Mouse (Mus musculus): ENCODE measurements at regions not wholly inside any gene's neighbourhood (a gene's known extent, or its start where the extent isn't known, plus 50 kb on each side); places are given as distances from the start of the nearest gene placed in this dataset.

DNA sequence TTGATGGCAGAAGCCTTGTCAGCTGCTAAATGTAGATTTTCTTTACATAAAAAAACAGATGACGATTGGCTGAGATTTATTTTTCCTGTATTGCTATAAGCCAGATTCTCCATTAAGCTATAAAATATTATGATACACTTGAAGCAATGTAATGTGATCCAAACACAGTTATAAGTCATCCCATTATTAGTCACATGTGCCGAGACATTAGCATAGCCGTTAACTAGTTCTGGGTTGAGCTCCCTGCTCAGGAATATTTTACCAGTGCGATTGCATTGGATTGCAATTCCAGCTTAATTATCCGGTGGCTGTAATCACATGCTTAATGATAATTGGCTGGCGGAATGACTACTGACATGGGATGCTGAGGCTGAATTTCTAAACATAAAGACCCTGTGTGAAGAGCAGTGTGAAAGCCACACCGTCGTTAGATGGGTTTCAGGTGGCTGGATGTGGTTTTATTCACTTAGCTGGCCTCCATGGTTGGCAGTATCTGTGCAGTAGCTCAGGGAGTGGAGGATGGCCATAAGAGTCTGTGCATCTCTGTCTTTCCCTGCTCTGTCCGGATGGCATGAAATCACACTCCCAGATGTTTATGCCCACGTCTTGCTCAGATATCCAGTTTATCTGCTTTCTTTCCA is 344.7 kb downstream of the Slc4a3 start:
- DNase-seq (ENCODE audit: low spot score) = no peak

GRCm38 (mm10) chr1:75895550-75895949 is 349.5 kb downstream of the Slc4a3 start:
- no peak for DNase-seq (ENCODE audit: low spot score)

GRCm38 (mm10) chr1:75901146-75901545 is 355.1 kb downstream of the Slc4a3 start:
- no peak for DNase-seq (ENCODE audit: low spot score)

DNA sequence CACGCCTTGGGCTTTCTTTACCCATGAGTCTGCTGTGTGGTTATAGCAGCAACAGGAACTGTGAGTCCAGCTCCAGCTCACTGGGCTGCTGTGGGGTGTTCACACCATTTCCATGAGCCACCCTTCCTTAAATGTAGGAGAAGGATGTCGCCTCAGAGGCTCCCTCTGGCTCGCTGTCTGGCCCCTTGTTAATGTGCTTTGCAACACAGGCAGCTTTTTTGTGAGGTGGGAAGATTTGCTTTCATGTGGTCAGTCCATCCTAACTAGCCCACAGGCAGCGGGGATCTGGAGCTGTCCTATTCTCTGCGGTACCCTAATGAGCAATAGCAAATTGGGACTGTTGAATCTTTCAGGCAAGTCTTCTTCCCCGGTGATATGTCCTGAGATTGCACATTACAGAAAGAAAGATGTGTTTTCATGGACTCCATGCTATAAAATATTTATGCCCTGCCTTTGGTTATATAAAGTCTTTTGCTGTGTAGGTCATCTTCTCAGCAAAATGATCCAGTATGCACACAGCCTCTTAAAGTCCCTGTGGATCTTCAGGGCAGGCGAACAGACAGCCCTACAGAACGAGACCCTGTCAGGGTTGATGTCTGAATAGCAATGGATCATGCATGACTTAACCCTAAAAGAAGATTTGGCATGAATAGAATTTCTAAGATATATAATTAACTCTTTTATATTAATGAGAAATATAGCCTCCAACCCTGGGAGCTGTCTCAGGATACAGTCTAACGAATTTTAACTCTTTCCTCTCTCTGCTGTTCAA is 359.8 kb downstream of the Slc4a3 start:
- no peak for DNase-seq (ENCODE audit: low spot score)

DNA sequence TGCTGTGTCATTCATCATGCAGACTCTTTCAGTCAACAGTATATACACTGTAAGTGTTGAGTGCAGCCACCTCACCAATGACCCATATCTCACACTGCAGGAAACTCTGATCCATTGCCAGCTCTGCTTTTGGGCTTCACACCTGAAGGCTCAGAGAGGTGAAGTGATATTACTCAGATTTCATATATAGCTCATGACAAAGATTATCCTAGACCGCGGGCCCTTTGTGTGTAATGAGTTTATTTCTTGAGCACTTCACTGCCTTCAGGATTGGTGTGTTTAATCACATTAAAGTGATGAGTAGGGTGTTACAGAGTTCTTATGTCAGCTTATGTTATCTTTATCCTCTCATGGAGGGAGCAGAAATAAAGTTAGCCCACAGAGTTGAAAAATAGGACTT is 369.2 kb downstream of the Slc4a3 start:
- no peak for DNase-seq (ENCODE audit: low spot score)

DNA sequence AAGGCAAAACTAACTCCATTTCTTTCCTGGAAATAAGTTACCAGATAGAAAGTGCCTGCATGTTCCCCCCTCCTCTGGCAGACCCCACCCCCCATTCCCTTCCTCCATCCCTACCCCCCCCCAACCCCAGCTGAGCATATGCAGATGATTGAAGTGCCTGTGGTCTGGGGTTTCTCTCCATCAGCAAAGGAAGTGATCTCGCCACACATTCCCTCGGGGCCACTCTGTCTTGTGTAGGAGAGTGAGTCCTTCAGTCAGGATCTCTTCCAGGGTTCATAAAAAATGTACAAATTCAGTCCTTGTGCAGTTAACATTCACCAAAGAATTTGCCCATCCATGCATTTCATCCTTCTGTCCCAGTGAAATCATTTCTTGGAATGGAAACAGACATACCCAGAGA is 370.1 kb downstream of the Slc4a3 start:
- no peak for DNase-seq (ENCODE audit: low spot score)

DNA sequence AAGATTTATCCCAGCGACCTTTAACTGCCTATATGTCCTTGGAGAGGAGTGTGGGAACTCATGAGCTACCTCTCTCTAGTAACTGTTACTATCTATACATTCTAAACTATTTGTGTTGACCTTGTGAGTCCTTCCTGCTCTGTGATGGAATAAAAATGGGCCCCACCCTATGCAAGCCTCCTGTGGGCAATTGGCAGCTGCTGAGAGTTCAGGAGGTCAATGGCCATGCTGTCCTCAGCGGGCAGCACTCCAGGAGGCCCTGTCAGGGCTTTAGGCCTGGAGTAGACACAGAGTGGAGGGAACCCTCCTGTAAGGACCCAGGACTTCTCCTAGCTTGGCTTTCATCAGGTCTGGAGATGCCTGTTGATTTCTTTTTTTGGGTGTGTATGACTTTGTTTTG is 373.1 kb downstream of the Slc4a3 start:
- DNase-seq (ENCODE audit: low spot score) = no peak

DNA sequence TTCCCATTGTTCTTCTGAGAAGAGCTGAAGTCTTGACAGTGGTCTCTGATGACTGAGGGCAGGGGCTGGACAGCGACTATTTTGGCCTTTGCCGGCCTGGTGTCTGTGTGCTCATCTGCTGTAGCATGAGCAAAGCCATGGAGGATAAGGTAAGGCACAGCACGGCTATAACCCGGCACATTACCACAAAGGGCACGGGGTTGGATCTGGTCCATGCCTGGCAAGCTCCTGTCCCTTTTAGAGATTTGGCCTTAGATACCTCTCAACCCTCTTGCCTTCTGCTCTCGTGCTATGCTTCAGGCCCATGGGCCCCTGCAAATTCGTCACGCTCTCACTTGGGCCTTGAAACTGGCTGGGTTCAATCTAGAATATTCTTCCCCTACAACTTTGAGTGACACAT is 379.0 kb downstream of the Slc4a3 start:
- DNase-seq (ENCODE audit: low spot score) = no peak

GRCm38 (mm10) chr1:75925802-75926201 is 379.7 kb downstream of the Slc4a3 start:
- DNase-seq (ENCODE audit: low spot score) = peak; percentile 77

- DNase-seq (ENCODE audit: low spot score) = no peak
Measured at GRCm38 (mm10) chr1:75931852-75932251, 385.8 kb downstream of the Slc4a3 start.

DNA sequence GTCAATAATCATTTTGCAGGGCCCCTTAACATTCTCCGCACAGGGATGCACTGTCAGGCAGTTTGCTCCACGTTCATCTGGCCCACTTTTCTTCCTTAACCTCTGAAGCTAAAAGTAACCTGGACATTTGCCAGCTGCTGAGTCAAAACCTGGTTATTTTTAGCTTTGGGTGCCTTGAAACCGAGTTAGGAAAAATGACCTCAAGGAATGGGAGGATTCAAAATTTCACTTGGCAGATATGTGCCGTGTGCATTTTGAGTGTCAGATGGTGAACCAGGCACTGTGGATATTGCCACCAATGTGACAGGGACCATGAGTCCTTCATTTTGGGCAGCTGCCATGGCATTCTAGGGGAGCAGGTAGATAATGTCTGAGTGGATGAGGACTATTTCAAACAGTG is 387.8 kb downstream of the Slc4a3 start:
- no peak for DNase-seq (ENCODE audit: low spot score)

- DNase-seq (ENCODE audit: low spot score) = peak; percentile 9
Measured at GRCm38 (mm10) chr1:75934761-75935160, 388.7 kb downstream of the Slc4a3 start.

GRCm38 (mm10) chr1:75935866-75936265 is 389.8 kb downstream of the Slc4a3 start:
- no peak for DNase-seq (ENCODE audit: low spot score)

DNA sequence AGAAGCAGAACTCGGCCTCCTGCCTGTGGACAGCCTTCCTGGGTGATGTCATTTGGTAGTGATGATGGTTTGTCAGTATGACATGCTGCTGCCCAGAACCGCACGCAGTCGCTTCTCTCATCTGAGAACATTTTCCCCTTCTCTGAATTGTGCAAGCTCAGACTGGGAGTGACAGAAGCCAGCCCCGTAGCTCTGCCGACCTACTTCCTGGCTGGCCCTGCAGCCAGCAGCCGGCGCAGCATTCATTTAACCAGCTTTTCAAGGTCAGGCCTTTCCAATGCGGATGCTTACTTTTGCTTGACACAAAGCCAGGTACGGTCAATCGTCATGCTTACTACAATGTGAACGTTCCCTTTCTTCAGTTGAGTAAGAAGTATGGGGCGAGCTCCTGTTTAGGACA is 390.5 kb downstream of the Slc4a3 start:
- DNase-seq (ENCODE audit: low spot score) = peak; percentile 5

GRCm38 (mm10) chr1:75937331-75937730 is 391.3 kb downstream of the Slc4a3 start:
- no peak for DNase-seq (ENCODE audit: low spot score)

DNA sequence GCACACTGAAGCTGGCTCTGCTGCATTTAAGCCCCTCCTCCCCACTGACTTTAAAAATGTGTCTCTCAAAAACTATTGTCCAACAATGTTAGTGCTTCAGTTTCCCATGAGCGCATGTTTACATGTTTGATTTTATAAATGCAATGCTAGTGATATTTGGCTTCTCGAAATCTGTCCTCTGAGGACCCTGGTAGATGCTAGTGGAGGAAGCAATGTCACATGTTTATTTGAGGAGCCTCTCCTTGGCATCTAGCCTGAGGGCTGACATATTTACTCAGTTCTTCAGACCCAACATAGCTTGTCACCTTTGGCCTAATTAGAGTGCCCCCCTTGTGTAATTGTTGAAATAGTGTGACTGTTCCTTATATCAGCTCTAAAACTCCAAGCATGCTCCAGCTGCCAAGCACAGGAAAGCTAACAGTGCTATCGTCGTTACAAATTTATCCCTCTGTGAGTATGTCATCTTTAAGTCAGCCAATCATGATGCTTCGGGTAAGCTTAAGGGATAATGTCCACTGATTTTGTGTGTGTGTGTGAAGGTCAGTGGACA is 400.3 kb downstream of the Slc4a3 start:
- DNase-seq (ENCODE audit: low spot score) = no peak

DNA sequence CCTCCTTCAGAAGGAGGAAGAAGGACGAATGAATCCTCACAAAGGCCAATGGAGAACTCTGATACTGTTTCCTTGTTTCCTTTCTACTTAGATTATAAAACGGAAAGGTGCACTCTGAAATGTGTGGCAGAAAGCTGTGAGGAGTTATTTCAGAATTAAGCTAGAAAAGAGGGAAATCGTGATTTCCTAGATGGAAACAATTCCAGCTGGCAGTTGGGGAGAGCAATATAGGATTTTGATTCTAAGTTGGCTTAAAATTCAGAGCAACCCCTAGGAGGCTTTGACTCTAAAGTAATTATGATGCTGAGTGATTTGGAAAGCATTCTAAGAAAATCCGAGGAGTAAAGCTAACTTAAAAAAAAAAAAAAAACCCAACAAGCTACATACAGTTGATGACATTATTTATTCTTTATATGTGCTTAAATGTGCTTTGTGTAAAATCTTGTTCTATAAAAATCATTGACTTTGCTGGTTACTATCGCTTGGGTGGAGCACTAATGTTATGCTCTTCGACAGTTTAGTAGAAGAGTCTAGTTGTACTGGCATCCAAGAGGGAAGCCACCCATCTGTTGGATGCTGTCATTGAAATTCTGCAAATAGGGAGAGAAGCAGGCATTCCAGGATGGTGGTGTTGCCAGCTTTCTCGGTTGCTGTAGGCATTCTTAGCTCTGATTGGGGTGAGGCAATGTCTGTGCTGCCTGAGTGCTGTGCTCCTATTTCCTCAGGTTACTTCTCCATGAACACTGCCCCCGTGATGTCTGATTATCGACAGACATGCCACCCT is 432.3 kb downstream of the Slc4a3 start:
- no peak for DNase-seq (ENCODE audit: low spot score)

- no peak for DNase-seq (ENCODE audit: low spot score)
Measured at GRCm38 (mm10) chr1:75983057-75983456, 437.0 kb downstream of the Slc4a3 start.

DNA sequence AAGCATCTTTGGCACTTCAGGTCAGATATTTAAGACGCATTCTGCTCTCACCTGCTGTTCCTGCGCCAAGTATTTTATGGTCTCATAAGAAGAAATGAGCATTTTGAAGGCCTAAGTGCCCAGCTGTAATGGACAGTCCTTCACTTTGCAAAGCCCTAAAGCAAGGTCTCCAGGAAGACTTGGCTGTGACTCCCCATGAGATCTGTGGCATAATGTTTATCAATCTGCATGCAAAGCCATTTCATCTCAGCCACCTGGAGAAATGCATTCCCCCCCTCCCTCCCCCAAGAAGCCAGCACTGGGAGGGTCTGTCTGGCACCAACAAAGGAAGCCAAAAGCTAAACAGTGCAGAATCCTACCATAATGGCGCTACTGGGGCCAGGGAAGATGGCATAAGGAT is 437.4 kb downstream of the Slc4a3 start:
- no peak for DNase-seq (ENCODE audit: low spot score)

DNA sequence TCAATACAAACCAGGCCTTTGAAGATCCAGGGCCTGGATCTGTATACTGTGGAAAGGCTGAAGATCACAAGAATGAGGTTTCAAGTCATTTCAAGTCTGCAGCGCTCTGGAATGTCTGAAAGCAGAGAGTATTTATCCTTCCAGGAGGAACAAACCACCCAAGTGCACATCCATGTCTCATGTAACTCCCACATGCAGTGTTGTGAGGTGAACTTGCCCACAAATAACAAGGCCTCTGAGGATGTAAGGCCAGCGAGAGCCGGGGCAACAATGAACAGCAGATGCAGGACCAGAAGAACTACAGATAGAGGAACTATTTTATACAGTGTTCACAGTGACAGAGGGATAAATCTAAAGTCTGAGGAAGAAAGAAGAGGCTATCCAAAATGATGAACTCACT is 442.4 kb downstream of the Slc4a3 start:
- DNase-seq (ENCODE audit: low spot score) = no peak

GRCm38 (mm10) chr1:75992039-75992438 is 446.0 kb downstream of the Slc4a3 start:
- no peak for DNase-seq (ENCODE audit: low spot score)

- DNase-seq (ENCODE audit: low spot score) = no peak
Measured at GRCm38 (mm10) chr1:75997222-75997621, 451.2 kb downstream of the Slc4a3 start.

GRCm38 (mm10) chr1:76001124-76001523 is 455.1 kb downstream of the Slc4a3 start:
- DNase-seq (ENCODE audit: low spot score) = no peak

All from testis, postnatal 14 days (tissue).